Mouse (Mus musculus): ENCODE data around the gene Slc46a1. TPM values are rescaled to one million over a fixed set of nuclear protein-coding genes. Genes with fewer than 3 reads are reported as not detected.

Slc46a1 gene
- 21.1 and 21.3 TPM in 2 replicates for polyA plus RNA-seq (2015; fragmentation: Nextera tagmentation; extraction: Ambion mirVana)

- Histone ChIP-seq H3K4me2 (peak within 1 kb of the TSS; percentile 91), H3K4me1 (peaks cover 27% of the 10 kb centered on the region), H3K9ac (peak within 1 kb of the TSS; percentile 84), H3K27me3 (no peaks in the 10 kb centered on the region), H3K9me3 (replicated peaks) (no peaks in the 10 kb centered on the region), H3K4me3 (replicated peaks) (peak within 1 kb of the TSS; percentile 81), H3K27ac (peak within 1 kb of the TSS; percentile 97), H3K36me3 (no peaks in the 10 kb centered on the region)
- under 1% methylated on average over 41 of the region's 41 CpGs for WGBS
- peak; percentile 96 for ATAC-seq (replicated peaks; ENCODE audit: low FRiP score)
These were observed at the start of gene Slc46a1 for GRCm38 (mm10) chr11:78465568-78466180. Slc46a1 (plus strand) TSS chr11:78465697.

DNA sequence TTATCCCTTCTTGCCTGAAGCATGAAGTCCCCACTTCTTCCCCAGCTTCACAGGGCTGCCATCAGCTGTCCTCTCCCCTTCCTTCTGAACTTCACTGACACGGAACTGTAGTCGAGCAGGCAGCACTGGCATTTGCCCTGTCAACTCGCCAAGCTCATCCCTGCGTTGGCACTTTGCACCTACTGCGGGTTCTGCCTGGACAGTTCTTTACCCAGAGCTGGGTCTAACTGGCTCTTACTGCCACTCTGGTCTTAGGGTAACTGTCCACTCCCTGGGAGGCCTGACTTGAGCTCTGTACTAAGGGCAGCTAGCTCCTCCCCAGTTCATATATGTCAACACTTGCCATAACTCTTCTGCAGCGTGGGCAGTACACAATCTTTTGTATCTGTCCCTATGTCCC is 48.6 kb upstream of the Slc46a1 start:
- H3K4me1 ChIP-seq: peaks cover 18% of the 10 kb centered on the region
- 66% methylated on average over 6 of the region's 6 CpGs for WGBS
- no peaks in the 10 kb centered on the region for H3K36me3 ChIP-seq
- H3K9me3 ChIP-seq (replicated peaks): no peaks in the 10 kb centered on the region
- H3K9ac ChIP-seq: no peak overlapping the region
- ATAC-seq (replicated peaks; ENCODE audit: low FRiP score): 0 out of 2 replicates have a peak, but pooled peaks have one; percentile 40
- H3K4me3 ChIP-seq (replicated peaks): no peak overlapping the region
- no peak overlapping the region for H3K27ac ChIP-seq
- peaks cover 11% of the 10 kb centered on the region for H3K27me3 ChIP-seq
- no peak overlapping the region for H3K4me2 ChIP-seq

- H3K36me3 ChIP-seq: no peaks in the 10 kb centered on the region
- no peak overlapping the region for H3K9ac ChIP-seq
- H3K4me3 ChIP-seq (replicated peaks): no peak overlapping the region
- ATAC-seq (replicated peaks; ENCODE audit: low FRiP score): no peak
- WGBS: 40% methylated on average over 12 of the region's 12 CpGs
- H3K4me2 ChIP-seq: no peak overlapping the region
- H3K4me1 ChIP-seq: peaks cover 25% of the 10 kb centered on the region
- H3K27ac ChIP-seq: no peak overlapping the region
- H3K27me3 ChIP-seq: peaks cover 15% of the 10 kb centered on the region
- H3K9me3 ChIP-seq (replicated peaks): no peaks in the 10 kb centered on the region
These were observed 45.1 kb upstream of the Slc46a1 start for GRCm38 (mm10) chr11:78420263-78420889.

DNA sequence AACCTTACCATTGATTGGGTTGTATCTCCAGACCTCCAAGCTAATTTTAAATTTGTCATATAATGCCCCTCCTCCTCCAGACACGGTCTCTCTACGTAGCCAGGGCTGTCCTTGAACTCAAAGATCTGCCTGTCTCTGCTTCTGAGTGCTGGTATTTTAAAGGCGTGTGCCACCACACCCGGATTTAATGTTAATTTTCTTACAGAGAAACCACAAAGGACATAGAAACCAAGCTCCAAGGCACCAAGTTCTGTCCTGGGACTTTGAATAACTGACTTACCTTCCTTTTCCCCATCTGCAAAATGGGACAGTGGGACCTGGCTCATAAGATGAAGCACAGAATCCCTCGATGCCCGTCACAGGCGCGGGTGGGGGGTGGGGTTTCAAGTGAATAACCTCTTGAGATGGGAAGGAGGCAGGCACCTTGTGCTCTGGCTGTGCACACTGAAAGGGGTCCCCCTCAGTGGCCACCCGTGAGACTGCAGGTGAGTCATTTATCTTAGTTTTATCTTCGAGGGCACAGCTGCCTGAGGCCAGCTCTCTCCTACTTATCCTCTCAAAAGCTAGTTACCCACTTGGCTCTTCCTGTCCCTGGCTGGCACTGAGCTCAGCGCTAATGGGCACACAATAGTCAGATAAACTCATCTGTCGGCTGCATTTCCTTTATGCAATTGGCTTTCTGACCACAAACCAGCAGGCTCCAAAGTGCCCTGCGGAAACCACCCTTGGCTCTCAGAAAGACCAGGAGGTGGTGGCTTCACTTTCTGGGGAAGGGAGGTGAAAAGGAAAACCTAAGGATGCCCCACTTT is 44.1 kb upstream of the Slc46a1 start:
- Histone ChIP-seq H3K9me3 (replicated peaks) (no peaks in the 10 kb centered on the region), H3K36me3 (no peaks in the 10 kb centered on the region), H3K4me2 (no peak overlapping the region), H3K9ac (no peak overlapping the region), H3K4me3 (replicated peaks) (no peak overlapping the region), H3K27ac (no peak overlapping the region; the same call in 1 of the 2 replicates), H3K27me3 (peaks cover 15% of the 10 kb centered on the region), H3K4me1 (peaks cover 25% of the 10 kb centered on the region)
- no peak for ATAC-seq (replicated peaks; ENCODE audit: low FRiP score)
- 66% methylated on average over 13 of the region's 13 CpGs for WGBS

DNA sequence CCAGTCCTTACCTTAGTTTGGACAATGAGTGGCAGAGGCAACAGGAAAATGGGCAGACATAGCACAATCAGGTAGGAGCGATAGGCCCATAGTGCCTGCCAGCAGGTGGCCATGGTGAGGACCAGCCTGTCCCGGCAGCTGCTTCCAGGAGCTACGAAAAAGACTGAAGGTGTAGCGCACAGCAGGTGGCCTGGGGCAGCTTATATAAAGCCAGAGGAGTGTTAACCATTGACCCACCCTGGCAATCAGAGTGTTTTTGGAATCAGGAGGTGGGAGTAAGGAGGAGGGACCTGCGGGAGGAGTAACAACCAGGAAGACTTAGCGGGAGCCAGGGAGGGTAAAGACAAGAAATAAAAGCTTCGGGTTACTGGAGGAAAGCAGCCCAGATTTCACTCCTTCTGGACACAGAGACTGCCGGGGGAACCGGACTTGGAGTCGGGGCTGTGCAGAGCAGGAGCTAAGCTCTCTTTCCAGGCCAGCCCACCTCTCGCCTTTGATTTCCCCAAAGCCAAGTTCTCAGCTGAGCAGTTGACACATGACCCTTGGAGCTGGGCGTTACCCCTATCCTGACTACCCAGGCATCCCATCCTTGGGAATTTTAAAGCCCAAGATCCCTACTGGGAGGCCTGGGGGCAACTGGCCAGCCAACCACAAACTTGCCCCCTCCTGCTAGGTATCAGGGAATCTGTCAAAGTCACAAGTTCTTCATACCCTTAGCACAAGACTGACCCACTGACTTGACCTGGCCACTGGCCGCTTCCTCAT is 43.3 kb upstream of the Slc46a1 start, which contains the start of gene Slc13a2:
Slc13a2 (minus strand) TSS at position 163 of the 765 bp plus-strand sequence.
- peak; percentile 79 for ATAC-seq (replicated peaks; ENCODE audit: low FRiP score)
- no peaks in the 10 kb centered on the region for H3K36me3 ChIP-seq
- H3K4me2 ChIP-seq: peak within 1 kb of the TSS; percentile 31

DNA sequence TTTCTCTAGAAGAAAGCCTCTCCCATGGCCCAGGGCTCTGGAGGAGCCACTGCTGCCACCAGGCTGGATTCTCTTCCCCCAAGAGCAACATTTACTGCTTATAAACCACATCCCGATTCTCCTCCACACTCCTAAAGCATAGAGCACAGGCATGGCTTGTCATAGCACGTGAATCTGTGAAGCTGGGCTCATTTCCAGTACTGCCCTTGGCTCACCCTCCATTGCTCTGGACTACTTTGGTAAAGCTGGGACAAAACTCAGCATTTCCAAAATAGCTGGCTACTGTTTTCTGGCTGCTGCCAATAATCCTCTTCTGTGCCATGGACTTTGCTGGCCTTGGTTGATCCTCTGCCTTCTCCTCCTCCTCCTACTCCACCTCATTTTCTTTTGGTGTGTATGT is 41.1 kb upstream of the Slc46a1 start:
- Histone ChIP-seq H3K4me2 (no peak overlapping the region), H3K27me3 (peaks cover 15% of the 10 kb centered on the region), H3K27ac (no peak overlapping the region), H3K36me3 (no peaks in the 10 kb centered on the region), H3K9me3 (replicated peaks) (no peaks in the 10 kb centered on the region), H3K4me1 (peaks cover 30% of the 10 kb centered on the region), H3K9ac (no peak overlapping the region), H3K4me3 (replicated peaks) (no peak overlapping the region)
- no peak for ATAC-seq (replicated peaks; ENCODE audit: low FRiP score)
- WGBS: 58% methylated on average over 2 of the region's 2 CpGs

More for the DNA sequence above, 43.3 kb upstream of the Slc46a1 start, which contains the start of gene Slc13a2:
- H3K4me3 ChIP-seq (replicated peaks): no peak within 1 kb of the TSS
- peaks cover 15% of the 10 kb centered on the region for H3K27me3 ChIP-seq
- H3K9me3 ChIP-seq (replicated peaks): no peaks in the 10 kb centered on the region
- H3K4me1 ChIP-seq: peaks cover 25% of the 10 kb centered on the region
- 11% methylated on average over 13 of the region's 13 CpGs for WGBS
- H3K9ac ChIP-seq: no peak within 1 kb of the TSS
- H3K27ac ChIP-seq: peak within 1 kb of the TSS; percentile 59; the same call in 1 of the 2 replicates

DNA sequence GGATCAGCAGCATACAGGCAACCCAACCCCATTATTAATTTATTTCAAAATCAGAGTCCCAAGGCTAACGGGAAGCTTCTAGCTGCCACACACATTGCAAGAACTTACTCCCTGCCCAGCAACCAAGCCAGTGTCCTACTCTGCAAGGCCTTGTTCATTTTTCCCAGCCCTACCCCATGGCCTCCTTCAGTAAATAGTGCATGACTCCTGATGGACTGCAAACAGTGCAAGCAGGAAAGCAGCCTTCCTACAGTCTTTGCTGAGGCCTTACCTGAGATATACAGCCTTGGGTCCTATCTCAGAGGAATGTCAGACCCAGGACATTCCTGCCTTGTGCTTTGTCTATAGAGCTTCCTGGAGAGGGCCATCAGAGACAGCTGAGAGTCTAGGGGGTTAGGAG is 39.9 kb upstream of the Slc46a1 start:
- whole genome bisulfite sequencing: 95% methylated on average over 1 of the region's 1 CpGs
- H3K4me3 ChIP-seq (replicated peaks): no peak overlapping the region
- H3K27ac ChIP-seq: no peak overlapping the region
- peaks cover 27% of the 10 kb centered on the region for H3K4me1 ChIP-seq
- ATAC-seq (replicated peaks; ENCODE audit: low FRiP score): no peak
- H3K9me3 ChIP-seq (replicated peaks): no peaks in the 10 kb centered on the region
- H3K27me3 ChIP-seq: peaks cover 12% of the 10 kb centered on the region
- H3K36me3 ChIP-seq: no peaks in the 10 kb centered on the region
- H3K4me2 ChIP-seq: no peak overlapping the region
- H3K9ac ChIP-seq: no peak overlapping the region

GRCm38 (mm10) chr11:78427655-78428054 is 37.8 kb upstream of the Slc46a1 start:
- no peaks in the 10 kb centered on the region for H3K27me3 ChIP-seq
- 85% methylated on average over 6 of the region's 6 CpGs for WGBS
- H3K9ac ChIP-seq: no peak overlapping the region
- H3K4me3 ChIP-seq (replicated peaks): no peak overlapping the region
- no peak for ATAC-seq (replicated peaks; ENCODE audit: low FRiP score)
- no peaks in the 10 kb centered on the region for H3K36me3 ChIP-seq
- no peaks in the 10 kb centered on the region for H3K9me3 ChIP-seq (replicated peaks)
- no peak overlapping the region for H3K27ac ChIP-seq
- H3K4me2 ChIP-seq: no peak overlapping the region
- H3K4me1 ChIP-seq: peaks cover 13% of the 10 kb centered on the region

- H3K27me3 ChIP-seq: no peaks in the 10 kb centered on the region
- no peak overlapping the region for H3K4me3 ChIP-seq (replicated peaks)
- WGBS: 87% methylated on average over 5 of the region's 5 CpGs
- no peaks in the 10 kb centered on the region for H3K36me3 ChIP-seq
- no peak overlapping the region for H3K27ac ChIP-seq
- no peak for ATAC-seq (replicated peaks; ENCODE audit: low FRiP score)
- H3K9ac ChIP-seq: no peak overlapping the region
- H3K4me2 ChIP-seq: no peak overlapping the region
- H3K9me3 ChIP-seq (replicated peaks): no peaks in the 10 kb centered on the region
- peaks cover 13% of the 10 kb centered on the region for H3K4me1 ChIP-seq
These were observed 37.2 kb upstream of the Slc46a1 start for GRCm38 (mm10) chr11:78428309-78428708.

DNA sequence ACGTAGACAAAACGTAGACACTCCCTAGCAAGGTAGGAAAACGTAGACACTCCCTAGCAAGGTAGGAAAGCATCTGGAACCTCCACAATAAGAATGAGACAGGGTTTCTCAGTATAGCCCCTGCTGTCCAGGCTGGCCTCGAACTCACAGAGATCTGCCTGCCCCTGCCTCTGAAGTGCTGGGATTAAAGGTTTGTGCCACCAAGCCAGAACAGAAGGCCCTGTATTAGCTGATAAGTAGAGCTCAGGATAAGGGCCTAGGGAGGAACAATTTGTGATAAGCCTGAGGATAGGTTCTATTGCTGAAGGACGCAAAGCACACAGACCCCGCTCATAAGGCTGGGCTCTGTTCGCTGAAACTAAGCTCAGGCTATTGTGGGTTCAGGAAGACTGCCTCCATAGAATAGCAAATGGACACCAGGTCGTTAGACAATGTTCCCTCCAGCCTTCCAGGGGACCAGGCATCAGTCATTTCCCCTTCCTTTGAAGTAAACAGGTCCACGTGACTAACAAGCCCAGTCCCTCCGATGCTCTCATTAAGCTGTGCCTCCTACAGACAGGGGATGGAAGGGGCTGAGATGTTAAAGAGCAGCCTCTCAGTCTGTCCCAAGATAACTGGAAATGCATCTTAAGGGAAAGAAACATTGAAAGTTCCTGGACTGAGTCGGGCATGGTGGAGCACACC is 35.2 kb upstream of the Slc46a1 start:
- H3K9ac ChIP-seq: no peak overlapping the region
- no peak overlapping the region for H3K4me3 ChIP-seq (replicated peaks)
- H3K27me3 ChIP-seq: no peaks in the 10 kb centered on the region
- no peaks in the 10 kb centered on the region for H3K9me3 ChIP-seq (replicated peaks)
- H3K27ac ChIP-seq: no peak overlapping the region
- no peak overlapping the region for H3K4me2 ChIP-seq
- WGBS: 41% methylated on average over 11 of the region's 11 CpGs
- no peaks in the 10 kb centered on the region for H3K36me3 ChIP-seq
- no peak for ATAC-seq (replicated peaks; ENCODE audit: low FRiP score)
- peaks cover 15% of the 10 kb centered on the region for H3K4me1 ChIP-seq

DNA sequence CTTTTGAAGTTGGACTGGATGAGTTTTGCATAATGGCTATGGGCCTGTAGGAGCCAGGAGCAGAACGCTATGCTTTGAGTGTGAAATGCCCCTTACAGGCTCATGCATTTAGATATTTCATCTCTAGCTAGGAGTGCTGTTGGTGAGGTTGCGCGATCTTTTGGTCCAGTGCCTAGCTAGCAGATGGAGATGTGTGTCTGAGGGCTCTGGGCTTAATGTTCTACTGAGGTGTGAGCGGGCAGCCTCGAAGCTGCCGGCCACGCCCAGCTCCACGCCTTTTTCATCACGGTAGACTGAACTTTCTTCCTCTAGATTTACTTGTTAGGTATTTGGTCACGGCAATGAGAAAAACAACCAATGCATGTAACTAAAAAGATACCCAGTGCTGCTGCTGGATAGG is 34.3 kb upstream of the Slc46a1 start:
- no peaks in the 10 kb centered on the region for H3K36me3 ChIP-seq
- H3K27me3 ChIP-seq: no peaks in the 10 kb centered on the region
- ATAC-seq (replicated peaks; ENCODE audit: low FRiP score): no peak
- H3K9me3 ChIP-seq (replicated peaks): no peaks in the 10 kb centered on the region
- H3K27ac ChIP-seq: no peak overlapping the region
- H3K9ac ChIP-seq: no peak overlapping the region
- no peak overlapping the region for H3K4me3 ChIP-seq (replicated peaks)
- 63% methylated on average over 10 of the region's 10 CpGs for WGBS
- no peak overlapping the region for H3K4me2 ChIP-seq
- H3K4me1 ChIP-seq: peaks cover 24% of the 10 kb centered on the region

Data from kidney, embryonic 15.5 days (tissue).